Mouse (Mus musculus): ENCODE data around the gene Slc43a1.

Slc43a1 gene

GRCm38 (mm10) chr2:84822552-84822951 is 16.1 kb upstream of the Slc43a1 start, which contains the start of gene Smtnl1:
TSS of gene Smtnl1 (minus strand) at chr2:84822652.
- TF ChIP-seq GATA4 (IDR thresholded peaks at IDR 0.05; ENCODE audit: insufficient replicate concordance, low read length) = no peak

GRCm38 (mm10) chr2:84823237-84823636 is 15.4 kb upstream of the Slc43a1 start:
- TF ChIP-seq GATA4 (IDR thresholded peaks at IDR 0.05; ENCODE audit: insufficient replicate concordance, low read length) = no peak

- TF ChIP-seq GATA4 (IDR thresholded peaks at IDR 0.05; ENCODE audit: insufficient replicate concordance, low read length) = no peak; the same call in 1 of the 2 replicates
These were observed 12.0 kb upstream of the Slc43a1 start, which contains the start of gene Timm10 for GRCm38 (mm10) chr2:84826488-84827282. TSS of gene Timm10 (plus strand) at chr2:84826997.

GRCm38 (mm10) chr2:84827283-84827920 is 11.2 kb upstream of the Slc43a1 start:
- TF ChIP-seq GATA4 (IDR thresholded peaks at IDR 0.05; ENCODE audit: insufficient replicate concordance, low read length) = no peak

- TF ChIP-seq GATA4 (IDR thresholded peaks at IDR 0.05; ENCODE audit: insufficient replicate concordance, low read length) = peak; percentile 49; the same call in 1 of the 2 replicates
These were observed 6.8 kb upstream of the Slc43a1 start for GRCm38 (mm10) chr2:84831666-84832391.

GRCm38 (mm10) chr2:84837107-84837506 is 1.5 kb upstream of the Slc43a1 start:
- no peak for TF ChIP-seq GATA4 (IDR thresholded peaks at IDR 0.05; ENCODE audit: insufficient replicate concordance, low read length)

- no peak for TF ChIP-seq GATA4 (IDR thresholded peaks at IDR 0.05; ENCODE audit: insufficient replicate concordance, low read length)
These were observed 645 bp upstream of the Slc43a1 start for GRCm38 (mm10) chr2:84837817-84838592.

GRCm38 (mm10) chr2:84838993-84839980 is 637 bp downstream of the Slc43a1 start:
- no peak for TF ChIP-seq GATA4 (IDR thresholded peaks at IDR 0.05; ENCODE audit: insufficient replicate concordance, low read length)

- TF ChIP-seq GATA4 (IDR thresholded peaks at IDR 0.05; ENCODE audit: insufficient replicate concordance, low read length) = no peak
These were observed 1.5 kb downstream of the Slc43a1 start for GRCm38 (mm10) chr2:84840016-84840747.

GRCm38 (mm10) chr2:84840748-84841563 is 2.3 kb downstream of the Slc43a1 start:
- TF ChIP-seq GATA4 (IDR thresholded peaks at IDR 0.05; ENCODE audit: insufficient replicate concordance, low read length) = no peak

GRCm38 (mm10) chr2:84841905-84842304 is 3.3 kb downstream of the Slc43a1 start:
- TF ChIP-seq GATA4 (IDR thresholded peaks at IDR 0.05; ENCODE audit: insufficient replicate concordance, low read length) = no peak

GRCm38 (mm10) chr2:84843654-84844053 is 5.0 kb downstream of the Slc43a1 start:
- TF ChIP-seq GATA4 (IDR thresholded peaks at IDR 0.05; ENCODE audit: insufficient replicate concordance, low read length) = no peak

Data from liver, adult (tissue).